Mouse (Mus musculus) olfactory bulb, adult 2 months (tissue): ENCODE measurements around the gene Cpsf2.

Source experiments
- CTCF ChIP-seq: fragments of 200-500 bp; IDR thresholded peaks from 2 replicates; pipeline ENCODE4 v1.5.1; 2012; ENCODE audit warnings: low read depth, mild to moderate bottlenecking, low read length, moderate library complexity; ENCODE audit not compliant: insufficient read depth
- POLR2A ChIP-seq: fragments of 200-500 bp; IDR thresholded peaks from 2 replicates; pipeline ENCODE4 v1.6.1; 2012; ENCODE audit warnings: mild to moderate bottlenecking, low read depth, low read length, moderate library complexity; ENCODE audit not compliant: insufficient read depth

DNA sequence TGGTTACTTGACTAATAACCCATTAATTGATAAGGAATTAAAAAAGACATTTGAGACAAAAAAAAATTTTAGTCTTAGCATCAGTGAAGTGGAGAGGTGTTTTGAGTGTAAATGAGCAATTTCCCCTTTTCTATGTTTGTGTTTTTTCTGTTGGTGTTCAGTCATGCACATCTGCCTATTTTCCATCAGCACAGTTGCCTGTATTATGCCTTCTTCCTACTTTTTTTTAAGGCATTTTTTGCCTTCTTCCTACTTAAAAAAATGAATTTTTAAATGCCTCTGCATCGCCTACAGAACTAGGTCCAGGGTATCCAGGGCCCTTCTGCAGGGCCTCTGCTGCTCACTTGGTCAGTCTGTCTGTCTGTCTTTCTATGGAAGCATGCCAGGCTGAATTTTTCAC lies 2.8 kb downstream of the Cpsf2 start:
- TF ChIP-seq CTCF (no peak), POLR2A (no peak)
